Comparison of ENCODE assay signal across 18 mouse cellular contexts in the genomic region with DNA sequence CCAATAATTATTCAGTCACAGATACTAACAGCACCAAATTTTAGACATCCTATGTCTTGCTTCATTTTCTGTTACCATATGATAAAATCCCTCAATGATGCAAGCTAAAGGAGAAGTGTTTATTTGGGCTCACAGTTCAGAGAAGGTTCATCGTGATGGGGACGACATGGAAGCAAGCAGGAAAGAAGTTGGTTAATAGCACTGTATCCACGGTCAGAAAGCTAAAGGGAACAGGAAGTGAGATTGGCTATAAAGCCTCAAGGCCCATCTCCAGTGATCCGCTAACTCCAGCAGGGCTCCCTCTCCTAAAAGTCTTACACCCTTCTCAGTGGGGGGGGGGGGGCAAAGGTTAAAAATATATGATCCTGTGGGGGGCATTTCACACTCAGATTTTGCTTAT. TPM values are rescaled to one million over a fixed set of nuclear protein-coding genes. Genes with fewer than 3 reads are reported as not detected.
"Had no signal": no experiment of that assay in that cellular context is flagged by ENCODE, and none has a peak within 500 bp of the region (broad histone marks: within the 10 kb centered on the region; RNA-seq: fewer than 3 reads in every experiment).

No protein-coding gene starts in this region.

- H3K27me3 ChIP-seq: neural tube, embryonic 12.5 days; neural tube, embryonic 15.5 days; stomach, embryonic 15.5 days had no signal

- DNase-seq: retina, postnatal 1 day; right cerebral cortex, adult 18-20 months; right cerebral cortex, postnatal 14 days; right cerebral cortex, postnatal 25 days; spleen, adult 18-20 months; thymus, adult 18-20 months; thymus, adult 2 months; thymus, postnatal 14 days; thymus, postnatal 25 days; thymus, postnatal 36 days; thymus, postnatal 4 days had no signal

- H3K9me3 ChIP-seq: neural tube, embryonic 12.5 days; neural tube, embryonic 13.5 days; neural tube, embryonic 15.5 days; stomach, embryonic 15.5 days had no signal

- H3K4me1 ChIP-seq: neural tube, embryonic 12.5 days; neural tube, embryonic 13.5 days; neural tube, embryonic 15.5 days; stomach, embryonic 15.5 days had no signal

- H3K4me2 ChIP-seq: neural tube, embryonic 12.5 days; neural tube, embryonic 13.5 days; neural tube, embryonic 15.5 days; stomach, embryonic 15.5 days had no signal

- H3K36me3 ChIP-seq: neural tube, embryonic 12.5 days; neural tube, embryonic 13.5 days; neural tube, embryonic 15.5 days; stomach, embryonic 15.5 days had no signal

- H3K4me3 ChIP-seq: neural tube, embryonic 12.5 days; neural tube, embryonic 13.5 days; neural tube, embryonic 15.5 days; stomach, embryonic 15.5 days had no signal

- H3K9ac ChIP-seq: neural tube, embryonic 12.5 days; neural tube, embryonic 13.5 days; neural tube, embryonic 15.5 days; stomach, embryonic 15.5 days had no signal

- H3K27ac ChIP-seq: neural tube, embryonic 12.5 days; neural tube, embryonic 13.5 days; neural tube, embryonic 15.5 days; stomach, embryonic 15.5 days; stomach, postnatal 0 days had no signal

RNA-seq across cellular contexts. Expression of a gene that starts 51.0 kb away (rescaled TPM):
- total RNA-seq: neutrophil, adult 5-6 weeks had no signal
- polyA plus RNA-seq: spleen, adult 2 months had no signal
